Mouse (Mus musculus) inflammation-experienced regulatory T-cells, adult 16 weeks (primary cell): Measurements from ENCODE around the gene Gsg1l. TPM values are rescaled to one million over a fixed set of nuclear protein-coding genes. Genes with fewer than 3 reads are reported as not detected.

ENCODE experiments used
- polyA plus RNA-seq: library from polyadenylated mRNA; unstranded; fragments of 100-300 nt; shearing (Covaris generic); gene quantifications from one replicate; pipeline ENCODE4 v1.2.1, GENCODE M21; 2017

The Gsg1l gene
- polyA plus RNA-seq = not detected

GRCm38 (mm10) chr7:126082286-126082741 is at the start of gene Gsg1l:
Gene Gsg1l, minus strand, starts transcription at chr7:126082411.

Other genes starting within 250 kb of the Gsg1l start
- 69.7 TPM for gene Xpo6, start 118.1 kb upstream of the Gsg1l start, polyA plus RNA-seq
- 3.7 TPM for gene Sbk1, start 190.2 kb upstream of the Gsg1l start, polyA plus RNA-seq